Mouse (Mus musculus) erythroblast, embryonic 14.5 days (primary cell): ENCODE measurements at regions not wholly inside any gene's neighbourhood (a gene's known extent, or its start where the extent isn't known, plus 50 kb on each side); places are given as distances from the start of the nearest gene placed in this dataset.

ENCODE experiments used
- GATA1 ChIP-seq: IDR thresholded peaks from 2 replicates; pipeline ENCODE4 v1.6.1; 2012; ENCODE audit warnings: low read length, inconsistent platforms, mixed read lengths
- TAL1 ChIP-seq: IDR thresholded peaks from 3 replicates; pipeline ENCODE4 v1.6.1; 2012; ENCODE audit warnings: low read length, inconsistent platforms, mixed read lengths

- TF ChIP-seq GATA1 (no peak), TAL1 (no peak)
Observed at GRCm38 (mm10) chr6:31260645-31261345, 137.7 kb upstream of the Mkln1 start.
